Mouse (Mus musculus): ENCODE results near the gene Trhde.

GRCm38 (mm10) chr10:114735111-114735510 is 67.0 kb downstream of the Trhde start:
- TF ChIP-seq ZC3H11A (IDR thresholded peaks at IDR 0.05; ENCODE audit: borderline replicate concordance, low read depth, low read length) (no peak), MAFK (IDR thresholded peaks at IDR 0.05; ENCODE audit: insufficient read depth, low read depth, low read length) (no peak), ZNF384 (IDR thresholded peaks at IDR 0.05; ENCODE audit: low read depth, low read length) (no peak), HCFC1 (IDR thresholded peaks at IDR 0.05; ENCODE audit: borderline replicate concordance, insufficient read depth, low read length) (no peak), CHD2 (IDR thresholded peaks at IDR 0.05; ENCODE audit: low read depth, low read length) (no peak)

All from ES-E14 (cell line).